Mouse (Mus musculus) megakaryocyte-erythroid progenitor cell, adult 5-6 weeks (primary cell): Measurements from ENCODE around the gene Macrod2. TPM values are rescaled to one million over a fixed set of nuclear protein-coding genes. Genes with fewer than 3 reads are reported as not detected.

Experiments
- ATAC-seq: replicated peaks from 2 replicates; pipeline ENCODE4 v1.8.0; 2016; ENCODE audit warnings: mild to moderate bottlenecking, inconsistent platforms; ENCODE audit not compliant: severe bottlenecking, poor library complexity, low FRiP score, low TSS enrichment
- total RNA-seq, 2 experiments: library from RNA; stranded (forward) in 1 of 2; stranded (reverse) in 1 of 2; fragments of 200-1000, 215-1000 nt in 1 of 2; fragments of >200 nt in 1 of 2; fragmentation: Nextera tagmentation in 1 of 2; gene quantifications; 2 replicates each; pipeline ENCODE4 v1.2.3; 2014 to 2017

The Macrod2 gene
- total RNA-seq (2014; fragmentation: Nextera tagmentation) (7.4 and 17.2 TPM in 2 replicates), total RNA-seq (2017) (10.8 and 10.9 TPM in 2 replicates)

GRCm38 (mm10) chr2:140395179-140395578 lies at the start of gene Macrod2:
Macrod2 (plus strand) TSS chr2:140395309.
- ATAC-seq: peak; percentile 97

- no peak for ATAC-seq
These were observed 35.2 kb upstream of the Macrod2 start for GRCm38 (mm10) chr2:140359905-140360304.

DNA sequence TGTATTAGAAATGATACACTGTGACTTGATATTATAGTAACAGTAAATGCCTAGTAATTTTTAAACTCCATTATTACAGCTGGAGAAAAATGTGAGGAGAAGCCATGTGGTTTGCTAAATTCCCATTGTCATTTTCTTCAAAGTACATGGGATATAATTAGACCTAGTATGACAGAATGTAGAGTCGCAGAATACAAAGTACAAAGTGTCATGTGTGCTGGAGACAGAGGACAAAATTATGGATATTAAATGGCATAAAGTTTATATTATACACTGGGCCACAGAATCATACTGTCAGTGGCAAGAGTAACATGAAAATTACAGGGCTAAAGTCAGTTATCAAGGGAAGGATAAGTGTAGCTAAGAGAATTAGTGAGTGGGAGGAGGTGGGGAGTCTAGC lies 30.3 kb upstream of the Macrod2 start:
- no peak for ATAC-seq

DNA sequence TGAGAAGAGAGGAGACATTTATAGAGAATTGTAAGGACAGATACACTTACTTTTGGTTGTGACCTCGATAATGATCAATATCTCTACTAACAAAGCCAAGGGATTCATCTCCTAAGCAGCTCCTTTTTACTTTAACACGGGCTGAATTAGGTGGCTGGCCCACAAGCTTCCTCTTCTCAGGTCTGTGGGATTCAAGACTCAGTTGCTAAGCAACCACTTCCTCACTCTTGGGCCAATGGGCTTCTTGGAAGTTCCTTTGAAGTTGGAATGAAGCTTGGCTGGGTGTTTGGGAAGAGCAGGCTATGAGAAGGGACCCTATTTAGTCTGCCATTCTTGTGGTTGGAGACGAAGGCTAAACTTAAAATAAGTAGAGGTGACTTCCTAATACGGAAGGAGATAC lies 5.6 kb upstream of the Macrod2 start, which contains the start of gene Sel1l2:
Gene Sel1l2, minus strand, starts transcription at position 182 of the 400 bp plus-strand sequence.
- ATAC-seq: no peak

GRCm38 (mm10) chr2:140395744-140396231 lies 679 bp downstream of the Macrod2 start:
- peak; percentile 20; the same call in 1 of the 2 replicates for ATAC-seq

- peak; percentile 70 for ATAC-seq
These were observed 30.7 kb downstream of the Macrod2 start for GRCm38 (mm10) chr2:140425844-140426243.

GRCm38 (mm10) chr2:140427283-140427682 lies 32.2 kb downstream of the Macrod2 start:
- ATAC-seq: peak; percentile 84

DNA sequence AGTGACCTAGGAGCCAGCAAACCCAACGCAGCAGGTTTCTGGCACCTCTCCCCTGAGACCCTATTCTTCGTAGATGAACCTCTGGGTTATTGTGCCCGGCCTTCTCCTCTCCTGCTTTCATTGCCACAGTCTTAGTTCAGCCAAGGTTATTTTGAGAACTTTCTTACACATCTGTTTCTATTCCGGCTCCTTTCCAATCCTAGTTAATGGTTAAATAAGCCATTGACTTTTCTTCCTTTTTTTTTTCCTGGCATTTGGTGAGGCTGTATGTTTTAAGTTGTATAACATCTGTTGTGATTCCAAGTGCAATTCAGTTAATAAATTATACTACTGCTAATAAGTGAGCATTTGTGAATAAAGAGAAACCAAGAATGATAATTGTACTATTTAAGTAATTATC lies 44.0 kb downstream of the Macrod2 start:
- no peak for ATAC-seq

DNA sequence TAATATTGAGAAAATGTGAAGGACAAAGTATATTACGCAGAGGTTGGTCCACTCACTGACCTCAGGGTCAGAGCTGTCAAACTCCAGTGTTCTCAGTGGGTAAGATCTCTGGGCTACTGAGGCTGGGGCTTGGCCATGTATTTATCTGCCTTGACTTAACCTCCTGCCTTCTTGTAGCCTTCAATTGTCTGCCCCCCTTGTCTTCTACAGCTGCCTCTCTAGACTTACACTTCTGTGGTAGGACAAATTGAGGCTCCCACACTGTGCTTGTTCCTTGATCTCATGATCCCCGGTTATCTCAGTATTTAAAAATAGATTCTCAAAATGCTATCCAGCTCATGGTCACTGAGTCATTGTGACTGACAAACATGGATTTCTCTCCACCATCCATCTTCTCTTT lies 53.5 kb downstream of the Macrod2 start:
- ATAC-seq: no peak

GRCm38 (mm10) chr2:140475770-140476169 lies 80.7 kb downstream of the Macrod2 start:
- ATAC-seq: no peak

GRCm38 (mm10) chr2:140476891-140477290 lies 81.8 kb downstream of the Macrod2 start:
- ATAC-seq: no peak

GRCm38 (mm10) chr2:140482604-140483003 lies 87.5 kb downstream of the Macrod2 start:
- ATAC-seq: no peak

DNA sequence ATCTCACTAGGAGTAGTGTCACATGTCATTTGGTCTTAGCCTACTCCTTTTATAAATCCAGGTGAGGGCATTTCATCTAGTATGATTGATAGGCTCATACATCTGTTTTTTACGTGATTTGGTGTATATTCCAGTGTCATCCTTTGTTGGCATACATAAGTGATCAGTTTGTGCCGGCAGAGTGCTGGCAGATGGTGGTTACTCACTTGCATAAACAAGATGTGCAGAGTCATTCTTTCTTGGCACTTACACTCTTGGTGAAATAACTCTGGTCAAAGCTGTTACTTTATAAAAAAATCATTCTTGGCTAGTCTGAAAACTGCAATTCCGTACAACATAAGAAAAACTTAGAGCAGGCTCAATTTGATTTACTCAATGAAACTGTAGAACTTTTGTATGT lies 102.6 kb downstream of the Macrod2 start:
- ATAC-seq: no peak

DNA sequence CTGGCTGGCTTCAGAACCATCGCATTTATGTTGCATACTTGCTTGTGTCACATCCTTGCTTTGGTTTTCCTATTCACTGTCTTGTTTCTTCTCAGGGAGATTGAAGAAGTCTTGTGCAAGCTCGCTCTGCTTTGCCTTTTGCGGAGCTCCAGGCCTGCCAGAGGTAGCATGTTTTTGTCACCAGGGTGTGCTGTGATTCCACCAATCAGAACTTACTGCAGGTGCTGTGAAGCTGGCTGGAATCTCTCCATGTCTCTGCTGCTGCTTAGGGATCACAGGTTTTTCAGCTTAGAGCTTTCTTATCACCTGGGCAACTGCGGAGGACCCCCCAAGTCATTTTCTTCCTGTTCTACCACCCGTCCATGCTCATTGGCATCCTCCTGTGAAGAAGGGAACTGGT lies 105.8 kb downstream of the Macrod2 start:
- ATAC-seq: no peak

GRCm38 (mm10) chr2:140521472-140521871 lies 126.4 kb downstream of the Macrod2 start:
- no peak for ATAC-seq

GRCm38 (mm10) chr2:140530214-140530613 lies 135.1 kb downstream of the Macrod2 start:
- no peak for ATAC-seq

DNA sequence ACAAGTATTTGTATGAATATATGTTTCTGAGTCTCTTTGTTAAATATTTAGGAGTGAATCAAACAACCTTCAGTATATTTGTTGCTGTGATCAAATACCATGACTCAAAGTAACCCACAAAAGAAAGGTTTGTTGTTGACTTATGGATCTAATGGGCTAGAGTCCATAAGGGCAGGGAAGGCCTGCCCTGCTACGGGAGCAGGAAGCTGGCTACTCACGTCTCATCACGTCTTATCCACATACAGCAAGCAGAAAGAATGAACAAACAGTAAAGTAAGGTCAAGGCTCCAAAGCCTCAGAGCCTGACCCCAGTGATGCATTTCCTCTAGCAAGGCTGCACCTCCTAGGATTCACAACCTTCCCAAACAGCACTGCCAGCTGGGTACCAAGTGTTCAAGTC lies 136.9 kb downstream of the Macrod2 start:
- ATAC-seq: no peak

DNA sequence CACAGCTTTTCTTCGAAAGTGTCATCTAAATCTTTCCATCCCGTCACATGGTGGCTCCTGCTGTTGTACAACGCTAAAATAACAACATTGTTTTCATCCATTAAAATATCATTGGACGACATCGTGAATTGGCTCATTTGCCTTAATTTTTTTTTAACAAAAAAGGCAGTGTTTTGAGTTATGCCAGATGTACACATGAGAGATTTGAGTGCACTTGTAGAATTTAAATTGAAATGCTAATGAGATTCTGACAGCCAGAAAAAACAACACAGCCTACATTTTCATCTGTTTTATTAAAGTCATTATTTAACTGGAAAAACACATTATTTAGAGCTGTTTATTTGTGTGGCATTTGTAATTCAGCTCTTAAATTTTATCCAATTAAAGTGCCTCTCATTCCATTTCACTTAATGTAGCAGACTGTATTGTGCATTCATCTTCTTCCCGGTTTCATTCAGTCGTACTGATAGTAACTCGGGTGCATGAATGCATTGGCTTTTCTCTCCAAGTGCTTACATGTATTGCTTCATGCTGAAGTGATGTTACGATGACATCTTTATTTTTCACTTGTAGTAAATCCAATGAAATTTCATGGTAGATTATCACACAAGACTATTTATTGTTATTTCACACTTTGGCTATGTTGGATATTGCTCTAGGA lies 137.9 kb downstream of the Macrod2 start:
- ATAC-seq: no peak

GRCm38 (mm10) chr2:140533621-140534020 lies 138.5 kb downstream of the Macrod2 start:
- no peak for ATAC-seq

- ATAC-seq: no peak
These were observed 139.5 kb downstream of the Macrod2 start for GRCm38 (mm10) chr2:140534583-140534982.

- ATAC-seq: no peak
These were observed 140.9 kb downstream of the Macrod2 start for GRCm38 (mm10) chr2:140535832-140536571.
